Mouse (Mus musculus): ENCODE measurements around the gene Ddah2. TPM values are rescaled to one million over a fixed set of nuclear protein-coding genes. Genes with fewer than 3 reads are reported as not detected.

Ddah2 gene
- polyA plus RNA-seq, 1 experiment from 2014 or later, result 543 TPM

DNA sequence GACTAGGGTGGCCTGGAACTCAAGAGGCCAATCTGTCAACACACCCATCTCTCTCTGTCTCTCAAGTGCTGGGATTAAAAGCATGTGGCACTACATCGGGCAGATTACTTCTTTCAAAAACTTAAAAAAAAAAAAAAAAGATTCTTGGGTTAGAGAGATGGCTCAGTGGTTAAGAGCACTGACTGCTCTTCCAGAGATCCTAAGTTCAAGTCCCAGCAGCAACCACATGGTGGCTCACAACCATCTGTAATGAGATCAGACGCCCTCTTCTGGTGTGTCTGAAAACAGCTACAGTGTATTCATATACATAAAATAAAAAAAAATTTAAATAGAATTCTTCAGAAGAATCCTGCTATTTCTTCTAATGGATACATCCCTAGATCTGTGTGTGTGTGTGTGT lies 29.3 kb downstream of the Ddah2 start:
- H3K4me2 ChIP-seq (ENCODE audit: low read depth, low read length), result no peak overlapping the region
- no peak for ATAC-seq (replicated peaks; ENCODE audit: insufficient number of reproducible peaks, low FRiP score, low TSS enrichment, low read depth)
- WGBS, result 51% methylated on average over 2 of the region's 2 CpGs

DNA sequence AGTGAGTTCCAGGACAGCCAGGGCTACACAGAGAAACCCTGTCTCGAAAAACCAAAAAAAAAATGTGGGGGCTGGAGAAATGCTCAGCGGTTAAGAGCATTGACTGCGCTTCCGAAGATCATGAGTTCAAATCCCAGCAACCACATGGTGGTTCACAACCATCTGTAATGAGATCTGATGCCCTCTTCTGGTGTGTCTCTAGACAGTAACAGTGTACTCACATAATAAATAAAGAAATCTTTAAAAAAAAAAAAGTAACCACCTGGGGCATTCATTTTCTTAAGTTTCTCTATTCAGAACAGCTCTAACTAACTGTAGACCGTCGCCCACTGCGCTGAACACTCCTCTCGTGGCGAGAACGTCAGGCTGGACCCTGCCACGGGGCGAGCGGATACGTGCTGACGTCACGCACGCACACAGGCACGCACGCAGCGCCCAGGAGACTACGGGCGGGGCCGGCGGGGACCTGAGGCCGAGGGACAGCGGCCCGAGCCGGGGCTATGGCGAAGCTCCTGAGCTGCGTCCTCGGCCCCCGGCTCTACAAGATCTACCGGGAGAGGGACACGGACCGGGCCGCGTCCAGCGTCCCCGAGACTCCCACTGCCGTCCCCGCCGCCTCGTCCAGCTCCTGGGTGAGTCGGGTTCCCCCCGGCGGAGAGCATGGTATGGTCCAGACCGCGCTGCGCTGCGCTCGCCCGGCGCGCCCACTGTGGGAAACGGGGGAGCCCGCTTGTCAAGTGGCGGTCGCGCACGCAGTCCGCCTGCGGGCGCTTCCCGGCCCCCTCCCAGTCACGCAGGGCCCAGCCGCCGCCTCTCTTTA lies 30.2 kb downstream of the Ddah2 start, which contains the start of gene Abhd16a:
Gene Abhd16a, plus strand, starts transcription at position 439 of the 820 bp plus-strand sequence.
- whole genome bisulfite sequencing, result 3% methylated on average over 63 of the region's 67 CpGs
- Histone ChIP-seq H3K27ac (replicated peaks; ENCODE audit: low read depth, low read length) (peak within 1 kb of the TSS; percentile 87), H3K4me2 (ENCODE audit: low read depth, low read length) (peak within 1 kb of the TSS; percentile 47), H3K4me3 (ENCODE audit: low read depth, low read length) (peak within 1 kb of the TSS; percentile 44), H3K4me1 (ENCODE audit: control insufficient read depth, insufficient read depth, low read length) (peaks cover 3% of the 10 kb centered on the region), H3K36me3 (replicated peaks; ENCODE audit: control insufficient read depth, insufficient read depth, low read depth, low read length) (0 out of 2 replicates have a peak, but pooled peaks cover 3% of the 10 kb centered on the region), H3K9ac (replicated peaks; ENCODE audit: low read length) (peak within 1 kb of the TSS; percentile 88), H3K9me3 (replicated peaks; ENCODE audit: control insufficient read depth, low read length) (no peaks in the 10 kb centered on the region), H3K27me3 (ENCODE audit: control insufficient read depth, insufficient read depth, low read length) (no peaks in the 10 kb centered on the region)
- DNase-seq (ENCODE audit: low spot score), result peak; percentile 96
- ATAC-seq (replicated peaks; ENCODE audit: insufficient number of reproducible peaks, low FRiP score, low TSS enrichment, low read depth), result peak; percentile 96

More for the DNA sequence above, 29.3 kb downstream of the Ddah2 start:
- H3K4me1 ChIP-seq (ENCODE audit: control insufficient read depth, insufficient read depth, low read length), result peaks cover 3% of the 10 kb centered on the region
- H3K27me3 ChIP-seq (ENCODE audit: control insufficient read depth, insufficient read depth, low read length), result no peaks in the 10 kb centered on the region
- H3K36me3 ChIP-seq (replicated peaks; ENCODE audit: control insufficient read depth, insufficient read depth, low read depth, low read length), result 0 out of 2 replicates have a peak, but pooled peaks cover 3% of the 10 kb centered on the region
- H3K9ac ChIP-seq (replicated peaks; ENCODE audit: low read length), result no peak overlapping the region
- H3K9me3 ChIP-seq (replicated peaks; ENCODE audit: control insufficient read depth, low read length), result no peaks in the 10 kb centered on the region
- no peak overlapping the region for H3K27ac ChIP-seq (replicated peaks; ENCODE audit: low read depth, low read length)
- no peak for DNase-seq (ENCODE audit: low spot score)
- no peak overlapping the region for H3K4me3 ChIP-seq (ENCODE audit: low read depth, low read length)

DNA sequence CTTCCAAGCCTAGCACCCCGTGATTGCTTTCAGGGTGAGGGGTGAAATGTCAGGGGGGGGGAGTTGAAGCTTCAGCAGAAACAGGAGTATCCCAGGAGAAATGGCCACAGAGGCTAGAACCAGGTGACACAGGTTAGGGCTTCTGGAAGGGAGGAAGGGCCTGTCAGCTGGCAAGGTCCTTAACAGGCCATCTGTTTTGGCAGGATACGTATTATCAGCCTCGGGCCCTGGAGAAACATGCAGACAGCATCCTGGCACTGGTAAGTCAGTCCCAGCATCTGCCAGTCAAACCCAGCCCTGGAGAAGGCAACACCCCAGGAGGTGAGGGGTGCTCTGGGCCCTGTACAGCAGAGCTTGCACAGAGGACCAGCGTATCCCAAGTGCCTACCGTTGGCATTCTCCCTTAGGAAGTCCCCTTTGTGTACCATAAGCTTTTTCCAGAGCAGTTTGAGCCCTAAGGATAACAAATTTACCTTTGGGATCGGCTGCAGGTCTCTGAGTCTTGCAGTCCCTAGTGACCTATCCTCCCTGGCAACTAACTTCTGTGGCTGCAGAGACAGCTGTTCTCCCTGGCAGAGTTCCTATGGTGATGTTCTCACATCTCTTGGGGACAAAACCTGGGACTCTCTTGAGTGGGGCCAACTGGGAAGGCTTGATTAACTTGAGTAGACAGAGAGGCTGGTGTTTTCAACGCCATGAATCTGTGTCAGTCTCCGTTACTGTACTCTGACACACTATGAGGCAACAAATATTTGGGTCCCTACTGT lies 31.5 kb downstream of the Ddah2 start:
- no peak overlapping the region for H3K27ac ChIP-seq (replicated peaks; ENCODE audit: low read depth, low read length)

DNA sequence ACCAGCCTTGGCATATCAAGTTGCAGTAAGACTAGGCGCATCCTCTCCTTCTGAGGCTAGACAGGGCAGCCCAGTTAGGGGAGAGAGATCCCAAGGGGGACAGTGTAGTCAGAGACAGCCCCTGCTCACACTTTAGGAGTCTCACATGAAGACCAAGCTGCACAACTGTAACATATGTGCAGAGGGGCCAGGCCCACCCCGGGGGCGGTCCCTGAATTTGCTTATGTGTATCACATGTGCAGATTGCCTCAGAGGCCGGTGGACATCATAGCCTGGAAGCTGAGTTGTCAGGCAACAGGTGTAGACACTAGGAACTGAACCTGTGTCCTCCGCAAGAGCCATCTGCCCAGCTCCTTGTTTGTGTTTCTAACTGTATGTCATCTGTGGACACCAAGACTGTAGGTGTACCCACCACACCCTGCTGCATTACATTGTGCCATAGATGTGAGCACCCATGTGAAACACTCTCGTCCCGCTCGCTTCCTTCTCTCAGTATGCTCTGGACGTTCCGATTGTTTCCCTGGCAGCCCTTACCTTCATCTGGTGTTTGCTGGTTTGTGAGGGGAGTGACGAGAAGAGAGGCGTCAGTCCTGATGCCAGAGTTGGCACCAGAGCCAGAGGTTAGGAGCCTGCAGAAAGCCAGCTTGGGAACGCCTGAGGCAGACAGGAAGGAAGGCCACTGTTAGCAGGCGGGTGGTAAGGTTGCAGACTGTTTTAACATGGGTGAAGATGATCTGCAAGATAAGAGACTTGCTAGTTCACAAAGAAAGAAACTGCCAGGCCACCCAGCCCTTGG lies 33.8 kb downstream of the Ddah2 start:
- H3K4me2 ChIP-seq (ENCODE audit: low read depth, low read length), result no peak overlapping the region
- ATAC-seq (replicated peaks; ENCODE audit: insufficient number of reproducible peaks, low FRiP score, low TSS enrichment, low read depth) (no peak), DNase-seq (ENCODE audit: low spot score) (no peak)
- peaks cover 3% of the 10 kb centered on the region for H3K4me1 ChIP-seq (ENCODE audit: control insufficient read depth, insufficient read depth, low read length)
- 88% methylated on average over 14 of the region's 14 CpGs for WGBS
- peaks cover 5% of the 10 kb centered on the region for H3K36me3 ChIP-seq (replicated peaks; ENCODE audit: control insufficient read depth, insufficient read depth, low read depth, low read length)
- H3K4me3 ChIP-seq (ENCODE audit: low read depth, low read length), result no peak overlapping the region
- H3K27me3 ChIP-seq (ENCODE audit: control insufficient read depth, insufficient read depth, low read length), result no peaks in the 10 kb centered on the region
- no peak overlapping the region for H3K27ac ChIP-seq (replicated peaks; ENCODE audit: low read depth, low read length)
- no peak overlapping the region for H3K9ac ChIP-seq (replicated peaks; ENCODE audit: low read length)
- no peaks in the 10 kb centered on the region for H3K9me3 ChIP-seq (replicated peaks; ENCODE audit: control insufficient read depth, low read length)

More for the DNA sequence above, 31.5 kb downstream of the Ddah2 start:
- peaks cover 3% of the 10 kb centered on the region; the same call in 1 of the 2 replicates for H3K36me3 ChIP-seq (replicated peaks; ENCODE audit: control insufficient read depth, insufficient read depth, low read depth, low read length)
- peaks cover 3% of the 10 kb centered on the region for H3K4me1 ChIP-seq (ENCODE audit: control insufficient read depth, insufficient read depth, low read length)
- H3K9me3 ChIP-seq (replicated peaks; ENCODE audit: control insufficient read depth, low read length), result no peaks in the 10 kb centered on the region
- peak overlapping the region; percentile 44 for H3K4me3 ChIP-seq (ENCODE audit: low read depth, low read length)
- H3K27me3 ChIP-seq (ENCODE audit: control insufficient read depth, insufficient read depth, low read length), result no peaks in the 10 kb centered on the region
- ATAC-seq (replicated peaks; ENCODE audit: insufficient number of reproducible peaks, low FRiP score, low TSS enrichment, low read depth) (no peak), DNase-seq (ENCODE audit: low spot score) (no peak)
- WGBS, result 70% methylated on average over 8 of the region's 8 CpGs
- H3K9ac ChIP-seq (replicated peaks; ENCODE audit: low read length), result peak overlapping the region; percentile 88
- peak overlapping the region; percentile 47 for H3K4me2 ChIP-seq (ENCODE audit: low read depth, low read length)

DNA sequence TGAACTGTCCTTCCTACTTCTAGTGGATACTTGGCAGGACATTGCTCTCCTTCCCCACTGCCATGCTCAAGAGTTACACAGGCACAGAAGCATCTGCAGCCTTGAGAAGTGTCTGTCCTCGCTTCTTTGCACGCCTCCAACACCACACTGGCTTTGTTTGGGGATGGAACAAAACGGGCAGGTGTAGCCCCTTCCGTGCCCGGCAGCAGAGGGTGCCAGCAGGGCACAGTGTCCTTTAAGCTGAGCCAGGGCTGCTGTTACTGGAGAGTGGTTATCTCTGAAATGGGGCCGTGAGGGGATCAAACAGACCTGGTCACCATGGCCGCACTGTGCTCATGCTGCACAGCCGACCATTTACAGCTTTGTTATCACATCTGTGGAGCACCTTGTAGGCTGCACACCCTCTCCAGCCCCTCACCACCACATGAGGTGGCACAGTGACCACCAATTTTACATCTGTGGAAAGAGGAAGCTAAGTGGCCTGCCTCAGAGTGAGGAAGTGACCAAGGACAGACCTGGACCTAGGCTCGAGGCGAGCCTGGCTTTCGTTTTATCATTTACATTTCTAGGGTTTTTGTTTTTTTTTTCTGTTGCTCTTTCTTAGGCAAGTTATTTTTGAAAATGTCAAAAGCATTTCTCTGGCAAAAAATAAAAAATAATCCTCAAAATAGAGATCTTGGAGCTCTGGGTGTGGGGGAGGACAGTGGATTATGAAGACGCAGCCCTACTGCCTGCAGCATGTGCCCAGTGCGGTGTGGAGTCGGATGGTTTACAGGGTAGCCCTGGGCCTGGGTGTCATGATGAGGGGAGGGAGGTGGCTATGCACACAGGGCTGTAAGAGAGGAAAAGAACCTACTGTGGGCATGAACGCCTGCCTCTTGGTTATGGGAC lies 35.9 kb downstream of the Ddah2 start:
- DNase-seq (ENCODE audit: low spot score) (no peak), ATAC-seq (replicated peaks; ENCODE audit: insufficient number of reproducible peaks, low FRiP score, low TSS enrichment, low read depth) (no peak)
- Histone ChIP-seq H3K4me1 (ENCODE audit: control insufficient read depth, insufficient read depth, low read length) (peaks cover 3% of the 10 kb centered on the region), H3K9ac (replicated peaks; ENCODE audit: low read length) (no peak overlapping the region), H3K4me2 (ENCODE audit: low read depth, low read length) (no peak overlapping the region), H3K27ac (replicated peaks; ENCODE audit: low read depth, low read length) (no peak overlapping the region), H3K36me3 (replicated peaks; ENCODE audit: control insufficient read depth, insufficient read depth, low read depth, low read length) (peaks cover 7% of the 10 kb centered on the region), H3K9me3 (replicated peaks; ENCODE audit: control insufficient read depth, low read length) (no peaks in the 10 kb centered on the region), H3K27me3 (ENCODE audit: control insufficient read depth, insufficient read depth, low read length) (no peaks in the 10 kb centered on the region), H3K4me3 (ENCODE audit: low read depth, low read length) (no peak overlapping the region)
- 93% methylated on average over 15 of the region's 15 CpGs for WGBS

DNA sequence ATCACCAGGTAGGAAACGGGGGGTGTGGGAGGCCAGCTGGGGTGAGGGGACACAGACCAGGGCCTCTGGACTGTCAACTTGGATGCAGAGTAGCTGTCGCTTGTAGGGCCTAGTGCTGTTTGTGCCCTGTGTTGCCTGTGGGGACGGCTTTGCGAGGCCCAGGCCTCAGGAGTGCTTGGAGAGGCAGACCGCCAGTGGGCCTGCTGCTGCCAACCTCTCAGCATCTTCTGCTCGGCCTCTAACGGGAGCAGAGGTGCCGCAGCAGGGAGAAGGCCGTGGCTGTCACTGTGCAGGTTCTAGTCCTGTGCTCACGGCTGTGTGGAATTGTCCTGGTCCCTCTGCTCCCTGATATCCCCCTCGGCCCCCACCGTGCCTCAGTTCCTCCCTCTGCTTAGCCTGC lies 37.8 kb downstream of the Ddah2 start:
- Histone ChIP-seq H3K4me3 (ENCODE audit: low read depth, low read length) (no peak overlapping the region), H3K27ac (replicated peaks; ENCODE audit: low read depth, low read length) (no peak overlapping the region), H3K36me3 (replicated peaks; ENCODE audit: control insufficient read depth, insufficient read depth, low read depth, low read length) (peaks cover 9% of the 10 kb centered on the region), H3K4me1 (ENCODE audit: control insufficient read depth, insufficient read depth, low read length) (no peaks in the 10 kb centered on the region), H3K27me3 (ENCODE audit: control insufficient read depth, insufficient read depth, low read length) (no peaks in the 10 kb centered on the region), H3K9ac (replicated peaks; ENCODE audit: low read length) (no peak overlapping the region), H3K9me3 (replicated peaks; ENCODE audit: control insufficient read depth, low read length) (no peaks in the 10 kb centered on the region), H3K4me2 (ENCODE audit: low read depth, low read length) (no peak overlapping the region)
- 86% methylated on average over 12 of the region's 12 CpGs for WGBS
- ATAC-seq (replicated peaks; ENCODE audit: insufficient number of reproducible peaks, low FRiP score, low TSS enrichment, low read depth) (no peak), DNase-seq (ENCODE audit: low spot score) (no peak)

DNA sequence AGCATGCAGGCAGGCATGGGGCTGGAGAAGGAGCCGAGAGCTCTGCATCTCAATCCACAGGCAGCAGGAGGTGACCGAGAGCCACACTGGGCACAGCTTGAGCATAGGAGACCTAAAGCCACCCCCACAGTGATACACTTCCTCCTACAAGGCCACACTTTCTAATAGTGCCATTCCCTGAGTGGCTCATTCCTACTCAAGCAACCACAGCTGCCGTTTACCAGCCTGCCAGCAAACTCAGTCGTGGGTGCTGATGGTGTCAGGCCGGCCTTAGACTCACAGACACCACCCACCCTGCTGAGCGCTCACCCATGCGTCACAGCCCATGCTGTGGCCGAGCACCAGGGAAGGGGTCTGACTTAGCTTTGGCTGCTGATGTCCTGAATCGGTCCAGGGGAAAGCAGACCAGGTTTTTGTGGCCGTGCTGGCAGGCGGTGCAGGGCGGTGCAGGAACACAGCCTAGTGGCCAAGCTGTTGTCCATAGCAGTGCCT lies 38.4 kb downstream of the Ddah2 start:
- WGBS, result 83% methylated on average over 12 of the region's 12 CpGs
- no peak overlapping the region for H3K4me2 ChIP-seq (ENCODE audit: low read depth, low read length)
- peaks cover 9% of the 10 kb centered on the region for H3K36me3 ChIP-seq (replicated peaks; ENCODE audit: control insufficient read depth, insufficient read depth, low read depth, low read length)
- no peaks in the 10 kb centered on the region for H3K9me3 ChIP-seq (replicated peaks; ENCODE audit: control insufficient read depth, low read length)
- no peak overlapping the region for H3K27ac ChIP-seq (replicated peaks; ENCODE audit: low read depth, low read length)
- H3K9ac ChIP-seq (replicated peaks; ENCODE audit: low read length), result no peak overlapping the region
- DNase-seq (ENCODE audit: low spot score), result no peak
- no peak overlapping the region for H3K4me3 ChIP-seq (ENCODE audit: low read depth, low read length)
- ATAC-seq (replicated peaks; ENCODE audit: insufficient number of reproducible peaks, low FRiP score, low TSS enrichment, low read depth), result no peak
- no peaks in the 10 kb centered on the region for H3K27me3 ChIP-seq (ENCODE audit: control insufficient read depth, insufficient read depth, low read length)
- H3K4me1 ChIP-seq (ENCODE audit: control insufficient read depth, insufficient read depth, low read length), result no peaks in the 10 kb centered on the region
